7 mouse cellular contexts compared by ENCODE assay signal in genomic region chr2:121507951-121508330, GRCm38 (mm10). TPM values are rescaled to one million over a fixed set of nuclear protein-coding genes. Genes with fewer than 3 reads are reported as not detected.
A peak's percentile ranks its signal among the peaks of the same experiment; 100 is the strongest.
DNase-seq lines count a peak whose midpoint lies in the region; ATAC-seq lines count a peak whose summit lies in the region.

No protein-coding gene starts in this region.

- H3K4me2 ChIP-seq in lung, embryonic 15.5 days = peak overlapping the region; percentile 66
- H3K4me2 ChIP-seq in forebrain, embryonic 12.5 days = peak overlapping the region; percentile 64
- peak overlapping the region; percentile 72 for H3K4me2 ChIP-seq in liver, embryonic 12.5 days
- H3K4me2 ChIP-seq in stomach, embryonic 16.5 days (ENCODE audit: low read depth, low read length) = peak overlapping the region; percentile 66

- H3K36me3 ChIP-seq in lung, embryonic 15.5 days = peaks cover 14% of the 10 kb centered on the region; the same call in 1 of the 2 replicates
- H3K36me3 ChIP-seq in forebrain, embryonic 12.5 days (replicated peaks) = peaks cover 22% of the 10 kb centered on the region
- H3K36me3 ChIP-seq in liver, embryonic 12.5 days = peaks cover 67% of the 10 kb centered on the region
- H3K36me3 ChIP-seq in stomach, embryonic 16.5 days (ENCODE audit: control insufficient read depth, insufficient read depth, low read length) = no peaks in the 10 kb centered on the region

- no peaks in the 10 kb centered on the region for H3K27me3 ChIP-seq in lung, embryonic 15.5 days
- H3K27me3 ChIP-seq in forebrain, embryonic 12.5 days = no peaks in the 10 kb centered on the region
- H3K27me3 ChIP-seq in liver, embryonic 12.5 days (replicated peaks) = no peaks in the 10 kb centered on the region
- H3K27me3 ChIP-seq in stomach, embryonic 16.5 days (ENCODE audit: control insufficient read depth, insufficient read depth, low read length) = no peaks in the 10 kb centered on the region

- peaks cover 14% of the 10 kb centered on the region for H3K4me1 ChIP-seq in lung, embryonic 15.5 days
- H3K4me1 ChIP-seq in forebrain, embryonic 12.5 days = peaks cover 21% of the 10 kb centered on the region
- H3K4me1 ChIP-seq in liver, embryonic 12.5 days = peaks cover 56% of the 10 kb centered on the region
- peaks cover 8% of the 10 kb centered on the region for H3K4me1 ChIP-seq in stomach, embryonic 16.5 days (ENCODE audit: control insufficient read depth, insufficient read depth, low read length)

- no peak for DNase-seq in lung, postnatal 4 days
- no peak for DNase-seq in spleen, postnatal 10 days (ENCODE audit: low spot score in 2 of 2)
- DNase-seq in frontal cortex, postnatal 36 days (ENCODE audit: low spot score in 2 of 2) = no peak

- ATAC-seq in lung, embryonic 15.5 days (ENCODE audit: borderline replicate concordance, extremely low read depth, low FRiP score, low TSS enrichment) = no peak
- ATAC-seq in forebrain, embryonic 12.5 days (ENCODE audit: low FRiP score) = no peak
- ATAC-seq in liver, embryonic 12.5 days = no peak
- no peak for ATAC-seq in stomach, embryonic 16.5 days (ENCODE audit: insufficient read depth, low FRiP score)

- peak overlapping the region; percentile 65 for H3K4me3 ChIP-seq in lung, embryonic 15.5 days
- H3K4me3 ChIP-seq in forebrain, embryonic 12.5 days (replicated peaks) = peak overlapping the region; percentile 58
- peak overlapping the region; percentile 71 for H3K4me3 ChIP-seq in liver, embryonic 12.5 days
- peak overlapping the region; percentile 63 for H3K4me3 ChIP-seq in stomach, embryonic 16.5 days (replicated peaks; ENCODE audit: low read length)

- WGBS in lung, embryonic 15.5 days = 63% methylated on average over 2 of the region's 2 CpGs
- WGBS in forebrain, embryonic 12.5 days = 83% methylated on average over 2 of the region's 2 CpGs
- 69% methylated on average over 2 of the region's 2 CpGs for WGBS in liver, embryonic 12.5 days (ENCODE audit: insufficient replicate concordance)
- WGBS in stomach, embryonic 16.5 days = 51% methylated on average over 2 of the region's 2 CpGs

- peak overlapping the region; percentile 53 for H3K9ac ChIP-seq in lung, embryonic 15.5 days
- peak overlapping the region; percentile 61 for H3K9ac ChIP-seq in forebrain, embryonic 12.5 days
- peak overlapping the region; percentile 82 for H3K9ac ChIP-seq in liver, embryonic 12.5 days
- H3K9ac ChIP-seq in stomach, embryonic 16.5 days (ENCODE audit: low read length) = peak overlapping the region; percentile 64

- H3K27ac ChIP-seq in lung, embryonic 15.5 days = no peak overlapping the region
- H3K27ac ChIP-seq in forebrain, embryonic 12.5 days = no peak overlapping the region
- H3K27ac ChIP-seq in liver, embryonic 12.5 days = no peak overlapping the region
- no peak overlapping the region for H3K27ac ChIP-seq in stomach, embryonic 16.5 days (ENCODE audit: low read length)

- no peaks in the 10 kb centered on the region for H3K9me3 ChIP-seq in lung, embryonic 15.5 days
- H3K9me3 ChIP-seq in forebrain, embryonic 12.5 days = no peaks in the 10 kb centered on the region
- no peaks in the 10 kb centered on the region for H3K9me3 ChIP-seq in liver, embryonic 12.5 days (replicated peaks)
- no peaks in the 10 kb centered on the region for H3K9me3 ChIP-seq in stomach, embryonic 16.5 days (replicated peaks; ENCODE audit: control insufficient read depth, low read length)

RNA-seq across cellular contexts. Expression of gene Wdr76, which starts 1.4 kb away (rescaled TPM):
- polyA plus RNA-seq in lung, embryonic 15.5 days (2015; fragmentation: Nextera tagmentation; extraction: Ambion mirVana) = 8.8 and 9.3 TPM in 2 replicates
- 15.5 and 15.7 TPM in 2 replicates for polyA plus RNA-seq in forebrain, embryonic 12.5 days (2016; fragmentation: Nextera tagmentation; extraction: Ambion mirVana)
- polyA plus RNA-seq in liver, embryonic 12.5 days (2016; fragmentation: Nextera tagmentation; extraction: Ambion mirVana) = 10.8 and 11.1 TPM in 2 replicates
- 5.2 and 6.9 TPM in 2 replicates for polyA plus RNA-seq in stomach, embryonic 16.5 days (2015; fragmentation: Nextera tagmentation; extraction: Ambion mirVana)

RNA-seq across cellular contexts. Expression of gene Mfap1a, which starts 1.5 kb away (rescaled TPM):
- polyA plus RNA-seq in lung, embryonic 15.5 days (2015; fragmentation: Nextera tagmentation; extraction: Ambion mirVana) = 28.0 and 31.8 TPM in 2 replicates
- polyA plus RNA-seq in forebrain, embryonic 12.5 days (2016; fragmentation: Nextera tagmentation; extraction: Ambion mirVana) = 30.2 and 34.6 TPM in 2 replicates
- 15.2 and 17.3 TPM in 2 replicates for polyA plus RNA-seq in liver, embryonic 12.5 days (2016; fragmentation: Nextera tagmentation; extraction: Ambion mirVana)
- polyA plus RNA-seq in stomach, embryonic 16.5 days (2015; fragmentation: Nextera tagmentation; extraction: Ambion mirVana) = 25.5 and 28.5 TPM in 2 replicates

RNA-seq across cellular contexts. Expression of gene Mfap1b, which starts 34.1 kb away (rescaled TPM):
- polyA plus RNA-seq in lung, embryonic 15.5 days (2015; fragmentation: Nextera tagmentation; extraction: Ambion mirVana) = 45.7 and 51.1 TPM in 2 replicates
- polyA plus RNA-seq in forebrain, embryonic 12.5 days (2016; fragmentation: Nextera tagmentation; extraction: Ambion mirVana) = 67.6 and 70.1 TPM in 2 replicates
- 32.2 and 34.4 TPM in 2 replicates for polyA plus RNA-seq in liver, embryonic 12.5 days (2016; fragmentation: Nextera tagmentation; extraction: Ambion mirVana)
- 48.6 and 53.4 TPM in 2 replicates for polyA plus RNA-seq in stomach, embryonic 16.5 days (2015; fragmentation: Nextera tagmentation; extraction: Ambion mirVana)

RNA-seq across cellular contexts. Expression of gene Serinc4, which starts 51.4 kb away (rescaled TPM):
- polyA plus RNA-seq in lung, embryonic 15.5 days (2015; fragmentation: Nextera tagmentation; extraction: Ambion mirVana) = 0.07 and 0.20 TPM in 2 replicates
- polyA plus RNA-seq in forebrain, embryonic 12.5 days (2016; fragmentation: Nextera tagmentation; extraction: Ambion mirVana) = 0.85 and 0.88 TPM in 2 replicates
- 0.13 TPM in 1 of 2 replicates, not detected in the other for polyA plus RNA-seq in liver, embryonic 12.5 days (2016; fragmentation: Nextera tagmentation; extraction: Ambion mirVana)
- polyA plus RNA-seq in stomach, embryonic 16.5 days (2015; fragmentation: Nextera tagmentation; extraction: Ambion mirVana) = 0.25 and 0.46 TPM in 2 replicates

RNA-seq across cellular contexts. Expression of gene Hypk, which starts 54.9 kb away (rescaled TPM):
- 97.0 and 99.5 TPM in 2 replicates for polyA plus RNA-seq in lung, embryonic 15.5 days (2015; fragmentation: Nextera tagmentation; extraction: Ambion mirVana)
- 124 and 130 TPM in 2 replicates for polyA plus RNA-seq in forebrain, embryonic 12.5 days (2016; fragmentation: Nextera tagmentation; extraction: Ambion mirVana)
- polyA plus RNA-seq in liver, embryonic 12.5 days (2016; fragmentation: Nextera tagmentation; extraction: Ambion mirVana) = 111 and 127 TPM in 2 replicates
- 86.0 and 107 TPM in 2 replicates for polyA plus RNA-seq in stomach, embryonic 16.5 days (2015; fragmentation: Nextera tagmentation; extraction: Ambion mirVana)
